Mouse (Mus musculus) G1E (cell line): ENCODE measurements around the gene Hist1h4a.

Experiments used
- CTCF ChIP-seq: IDR thresholded peaks from 2 replicates; pipeline ENCODE4 v1.5.1; 2012; ENCODE audit warnings: low read depth, low read length, inconsistent platforms, mixed read lengths
- GATA1 ChIP-seq: IDR thresholded peaks from 2 replicates; pipeline ENCODE4 v1.6.1; 2012; ENCODE audit warnings: borderline replicate concordance, low read length, inconsistent platforms, mixed read lengths
- GATA2 ChIP-seq: IDR thresholded peaks from 2 replicates; pipeline ENCODE4 v1.6.1; 2012; ENCODE audit warnings: low read depth, low read length, inconsistent platforms, borderline replicate concordance
- TAL1 ChIP-seq: conservative IDR thresholded peaks from 2 replicates; pipeline ENCODE4 v1.6.1; 2012; ENCODE audit warnings: low read depth, low read length, inconsistent platforms, mixed read lengths

- no peak for TF ChIP-seq CTCF
- no peak for TF ChIP-seq GATA1
- TF ChIP-seq GATA2: no peak
- no peak for TF ChIP-seq TAL1
Measured at GRCm38 (mm10) chr13:23772561-23773313, 11.7 kb upstream of the Hist1h4a start.
